Mouse (Mus musculus) forebrain, postnatal 0 days (tissue): ENCODE measurements around the gene Adsl. TPM values are rescaled to one million over a fixed set of nuclear protein-coding genes. Genes with fewer than 3 reads are reported as not detected.

Experiments used
- ATAC-seq: fragments of 200-750 bp; cut with Nextera tagmentation; 2 replicates; pipeline ENCODE4 v1.8.0; 2017; ENCODE audit warnings: mild to moderate bottlenecking, moderate library complexity
- DNase-seq: peaks from one replicate; pipeline ENCODE4 v3.0.0-alpha.2; 2015
- H3K27ac ChIP-seq: fragments of 300-500 bp; sonication (generic); 2 replicates; pipeline ENCODE4 v1.5.1; 2014; ENCODE audit warnings: low read depth, mild to moderate bottlenecking, antibody characterized with exemption, low read length, moderate library complexity, mixed read lengths
- H3K27me3 ChIP-seq: fragments of 300-500 bp; sonication (generic); 2 replicates; pipeline ENCODE4 v1.6.1; 2014; ENCODE audit warnings: mild to moderate bottlenecking, low read length, mixed read lengths; ENCODE audit not compliant: insufficient read depth
- H3K36me3 ChIP-seq: fragments of 300-500 bp; sonication (generic); 2 replicates; pipeline ENCODE4 v1.6.1; 2014; ENCODE audit warnings: mild to moderate bottlenecking, moderate library complexity; ENCODE audit not compliant: insufficient read depth
- H3K4me1 ChIP-seq: fragments of 300-500 bp; sonication (generic); 2 replicates; pipeline ENCODE4 v1.6.1; 2014; ENCODE audit warnings: antibody characterized with exemption; ENCODE audit not compliant: insufficient read depth
- H3K4me2 ChIP-seq: fragments of 300-500 bp; sonication (generic); 2 replicates; pipeline ENCODE4 v1.6.1; 2014; ENCODE audit warnings: low read depth, mild to moderate bottlenecking, moderate library complexity
- H3K4me3 ChIP-seq: fragments of 300-500 bp; sonication (generic); 2 replicates; pipeline ENCODE4 v1.5.1; 2014; ENCODE audit warnings: low read depth, low read length, mixed read lengths
- H3K9ac ChIP-seq: fragments of 300-500 bp; sonication (generic); 2 replicates; pipeline ENCODE4 v1.6.1; 2014; ENCODE audit warnings: mild to moderate bottlenecking
- H3K9me3 ChIP-seq: fragments of 300-500 bp; sonication (generic); 2 replicates; pipeline ENCODE4 v1.6.1; 2016; ENCODE audit warnings: low read length
- CTCF ChIP-seq: sonication (generic); IDR thresholded peaks from 2 replicates; pipeline ENCODE4 v1.5.1; 2016; ENCODE audit warnings: antibody characterized with exemption, control low read depth, low read depth
- WGBS: fragments of 180-500 bp; shearing (Covaris S2); extraction: QIAGEN DNeasy Blood & Tissue Kit; methylation state at CpG from one replicate; pipeline ENCODE4 v1.1.7; 2014; 5-methylcytosine and 5-hydroxymethylcytosine counted together
- microRNA-seq, 2 experiments: library from miRNA; unstranded; fragments of <30 nt; microRNA quantifications; one replicate each; pipeline ENCODE4; 2016
- polyA plus RNA-seq: library from polyadenylated mRNA; unstranded; fragments of >200 nt; fragmentation: Nextera tagmentation; extraction: Ambion mirVana; gene quantifications from 2 replicates; pipeline ENCODE4 v1.2.1, GENCODE M21; 2015
- total RNA-seq: library from RNA; depleted of rRNA; stranded (reverse); fragments of >200 nt; gene quantifications from 2 replicates; pipeline ENCODE4 v1.2.3, GENCODE M21; 2014; rRNA removed

Adsl gene
- total and polyA plus RNA-seq, 2 experiments from 2014 or later = 77.1 to 80.3 TPM

DNA sequence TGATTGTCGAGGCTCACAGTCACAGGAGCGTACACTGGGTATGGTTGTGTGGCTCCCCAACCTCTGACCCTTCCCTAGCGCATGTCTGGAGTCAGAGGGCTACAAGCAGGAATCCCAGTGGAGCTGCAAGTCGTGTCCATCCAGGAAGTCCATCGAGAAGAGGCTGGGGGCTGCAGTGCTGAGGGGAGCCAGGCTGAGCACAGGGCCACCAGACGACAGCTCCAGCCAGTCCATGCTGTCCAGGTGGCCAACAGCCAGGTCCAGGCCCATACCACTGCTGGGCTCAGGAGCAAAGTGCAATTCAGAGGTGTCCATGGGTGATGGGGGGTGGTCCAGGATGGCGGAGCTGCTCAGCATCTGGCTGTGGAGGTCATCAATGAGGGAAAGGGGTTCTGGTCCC lies 64.9 kb downstream of the Adsl start:
- ATAC-seq = no peak
- Histone ChIP-seq H3K4me2 (no peak overlapping the region), H3K36me3 (peaks cover 95% of the 10 kb centered on the region), H3K4me1 (no peaks in the 10 kb centered on the region), H3K27ac (no peak overlapping the region), H3K9me3 (no peaks in the 10 kb centered on the region), H3K4me3 (no peak overlapping the region), H3K9ac (no peak overlapping the region), H3K27me3 (no peaks in the 10 kb centered on the region)
- TF ChIP-seq CTCF = no peak
- DNase-seq = no peak
- 84% methylated on average over 7 of the region's 7 CpGs for WGBS

- no peak for ATAC-seq
- Histone ChIP-seq H3K4me3 (no peak overlapping the region), H3K36me3 (peaks cover 89% of the 10 kb centered on the region)
These were observed 66.9 kb downstream of the Adsl start for GRCm38 (mm10) chr15:81015068-81015744.

GRCm38 (mm10) chr15:81016488-81016887 lies 68.2 kb downstream of the Adsl start:
- WGBS = 91% methylated on average over 10 of the region's 10 CpGs
- Histone ChIP-seq H3K4me2 (no peak overlapping the region), H3K4me3 (no peak overlapping the region), H3K9ac (no peak overlapping the region), H3K27me3 (no peaks in the 10 kb centered on the region), H3K9me3 (no peaks in the 10 kb centered on the region), H3K27ac (no peak overlapping the region), H3K4me1 (no peaks in the 10 kb centered on the region), H3K36me3 (peaks cover 87% of the 10 kb centered on the region)
- no peak for ATAC-seq
- DNase-seq = no peak
- no peak for TF ChIP-seq CTCF

More at GRCm38 (mm10) chr15:81015068-81015744, 66.9 kb downstream of the Adsl start:
- no peak for DNase-seq
- 85% methylated on average over 5 of the region's 5 CpGs for WGBS
- Histone ChIP-seq H3K4me2 (no peak overlapping the region), H3K4me1 (no peaks in the 10 kb centered on the region), H3K27me3 (no peaks in the 10 kb centered on the region), H3K9me3 (no peaks in the 10 kb centered on the region), H3K27ac (no peak overlapping the region), H3K9ac (no peak overlapping the region)
- TF ChIP-seq CTCF = no peak

- no peaks in the 10 kb centered on the region for H3K4me1 ChIP-seq
- no peak for ATAC-seq
- WGBS = 95% methylated on average over 7 of the region's 7 CpGs
These were observed 69.0 kb downstream of the Adsl start for GRCm38 (mm10) chr15:81017308-81017707.

More at GRCm38 (mm10) chr15:81017308-81017707, 69.0 kb downstream of the Adsl start:
- Histone ChIP-seq H3K4me2 (no peak overlapping the region), H3K27ac (no peak overlapping the region), H3K9me3 (no peaks in the 10 kb centered on the region), H3K4me3 (no peak overlapping the region), H3K9ac (no peak overlapping the region), H3K27me3 (no peaks in the 10 kb centered on the region), H3K36me3 (peaks cover 78% of the 10 kb centered on the region)
- no peak for TF ChIP-seq CTCF
- no peak for DNase-seq

Small RNA genes within 50 kb of the gene (microRNA-seq; reads per million reads assigned to microRNA genes)
- 4.9 to 7.7 reads per million in 2 experiments for gene Mir5113

Other genes with a start within 250 kb of the Adsl start
- 21.8 and 24.0 TPM in 2 replicates for gene Tnrc6b, start 237.2 kb upstream of the Adsl start, total RNA-seq
- 10.3 and 21.0 TPM in 2 replicates for gene Tnrc6b, start 237.2 kb upstream of the Adsl start, polyA plus RNA-seq
- gene Sgsm3, start 29.3 kb downstream of the Adsl start, total RNA-seq = 68.7 and 78.9 TPM in 2 replicates
- gene Sgsm3, start 29.3 kb downstream of the Adsl start, polyA plus RNA-seq = 55.0 and 67.2 TPM in 2 replicates
- gene Mrtfa, start 242.3 kb downstream of the Adsl start, total RNA-seq = 23.8 and 26.0 TPM in 2 replicates
- gene Mrtfa, start 242.3 kb downstream of the Adsl start, polyA plus RNA-seq = 15.5 and 19.6 TPM in 2 replicates